Mouse (Mus musculus): ENCODE measurements around the gene Slc8a1.

GRCm38 (mm10) chr17:81375901-81376300, 362.3 kb downstream of the Slc8a1 start:
- TF ChIP-seq CTCF (IDR thresholded peaks at IDR 0.05; ENCODE audit: low read depth) (no peak), EP300 (IDR thresholded peaks at IDR 0.05; ENCODE audit: low read depth) (no peak)

Measured in heart, postnatal 0 days (tissue).